Mouse (Mus musculus) yolk sac, embryonic 10.5 days (tissue): Measurements from ENCODE around the gene Rbm7.
"Not testable (repeated sequence)": the region's sequence is repeated elsewhere in the genome, so short reads cannot be mapped to it uniquely, and the experiment has no call there.

Experiments
- DNase-seq: peaks from one replicate; pipeline ENCODE4 v3.0.0-alpha.2; 2017; ENCODE audit warnings: low spot score

Rbm7 gene

DNA sequence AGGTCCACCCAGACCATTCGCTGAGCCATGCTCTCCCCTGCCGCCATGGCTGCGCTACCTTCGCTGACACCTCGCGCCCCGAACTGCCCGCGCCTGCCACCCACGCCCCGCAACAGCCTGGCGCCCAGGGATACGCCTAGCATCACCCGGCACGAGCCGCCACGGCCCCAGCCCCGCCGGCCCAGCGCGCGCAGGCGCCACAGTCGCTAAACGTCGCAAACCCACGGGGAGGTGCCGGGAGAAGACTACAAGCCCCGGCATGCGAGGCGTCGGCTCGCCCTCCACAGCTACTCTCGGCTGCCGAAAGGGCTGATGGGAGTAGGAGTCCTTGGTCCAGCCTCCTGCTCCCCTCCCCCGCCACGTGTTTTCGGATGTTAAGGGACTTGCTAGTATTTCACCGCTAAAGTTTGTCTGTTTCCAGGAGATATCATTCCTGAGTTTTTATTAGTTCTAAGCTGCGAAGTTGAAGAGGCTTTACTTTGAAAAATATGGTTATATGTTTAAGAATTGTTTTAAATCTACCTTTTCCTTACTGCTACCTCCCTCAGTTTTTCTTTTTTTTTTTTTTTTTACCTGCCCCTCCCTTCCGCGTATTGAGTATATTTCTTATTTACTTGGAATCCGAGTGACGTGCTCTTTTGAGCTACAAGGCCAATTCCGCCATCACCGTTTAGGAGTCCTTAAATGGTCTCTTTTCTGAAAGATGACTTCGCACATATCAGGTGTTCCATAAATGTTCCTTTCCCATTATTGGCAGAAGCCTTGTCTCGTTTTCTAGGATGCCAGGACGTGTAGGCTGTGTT lies 14.5 kb downstream of the Rbm7 start, which contains the start of gene Rexo2:
Rexo2 (minus strand) TSS at position 213 of the 803 bp plus-strand sequence.
- DNase-seq = peak; percentile 93

DNA sequence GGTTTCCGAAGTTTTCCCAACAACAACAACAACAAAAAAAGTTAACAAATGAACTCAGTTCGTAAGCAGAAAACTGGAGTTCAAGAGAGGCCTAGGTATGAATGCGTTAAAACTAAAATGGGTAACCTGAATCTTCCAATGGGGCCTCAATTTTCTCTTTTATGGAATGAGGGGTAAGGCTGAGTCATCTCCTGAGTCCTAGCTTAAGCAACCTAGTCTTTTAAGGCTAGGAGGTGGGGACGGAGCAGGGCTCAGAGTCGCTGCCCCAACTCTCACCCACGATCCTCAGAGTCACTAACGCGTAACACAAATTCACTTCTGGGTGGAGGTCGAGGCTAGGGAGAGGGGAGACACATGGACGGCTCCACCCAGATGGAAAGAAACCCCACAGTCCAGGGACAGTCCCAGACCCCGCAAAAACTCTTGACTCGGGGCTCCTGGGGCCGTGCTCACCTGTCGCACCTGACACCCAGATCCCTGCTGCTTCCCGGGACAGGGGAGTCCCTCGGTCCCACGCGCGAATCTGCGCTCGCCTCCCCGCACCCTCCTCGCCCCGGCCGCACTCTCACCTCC lies 15.2 kb downstream of the Rbm7 start:
- peak; percentile 3 for DNase-seq

DNA sequence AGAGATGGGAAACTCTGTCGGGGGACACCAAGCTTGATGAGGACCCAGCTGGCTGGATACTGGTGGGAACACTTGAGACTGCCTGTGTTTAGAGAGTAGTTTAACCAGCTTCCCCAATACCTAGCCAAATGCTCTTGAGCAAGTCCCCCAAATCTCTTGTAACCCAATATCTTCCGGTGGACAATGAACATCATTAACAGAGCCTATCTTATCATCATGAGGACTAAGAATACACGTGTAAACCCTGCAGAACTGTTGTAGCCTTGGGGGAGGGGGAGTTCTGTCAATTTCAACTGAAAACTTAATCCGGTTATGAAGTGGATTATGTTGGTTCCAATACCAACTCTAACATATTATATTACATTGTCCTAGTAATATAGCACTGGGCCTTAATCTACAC lies 16.3 kb downstream of the Rbm7 start:
- DNase-seq = no peak

DNA sequence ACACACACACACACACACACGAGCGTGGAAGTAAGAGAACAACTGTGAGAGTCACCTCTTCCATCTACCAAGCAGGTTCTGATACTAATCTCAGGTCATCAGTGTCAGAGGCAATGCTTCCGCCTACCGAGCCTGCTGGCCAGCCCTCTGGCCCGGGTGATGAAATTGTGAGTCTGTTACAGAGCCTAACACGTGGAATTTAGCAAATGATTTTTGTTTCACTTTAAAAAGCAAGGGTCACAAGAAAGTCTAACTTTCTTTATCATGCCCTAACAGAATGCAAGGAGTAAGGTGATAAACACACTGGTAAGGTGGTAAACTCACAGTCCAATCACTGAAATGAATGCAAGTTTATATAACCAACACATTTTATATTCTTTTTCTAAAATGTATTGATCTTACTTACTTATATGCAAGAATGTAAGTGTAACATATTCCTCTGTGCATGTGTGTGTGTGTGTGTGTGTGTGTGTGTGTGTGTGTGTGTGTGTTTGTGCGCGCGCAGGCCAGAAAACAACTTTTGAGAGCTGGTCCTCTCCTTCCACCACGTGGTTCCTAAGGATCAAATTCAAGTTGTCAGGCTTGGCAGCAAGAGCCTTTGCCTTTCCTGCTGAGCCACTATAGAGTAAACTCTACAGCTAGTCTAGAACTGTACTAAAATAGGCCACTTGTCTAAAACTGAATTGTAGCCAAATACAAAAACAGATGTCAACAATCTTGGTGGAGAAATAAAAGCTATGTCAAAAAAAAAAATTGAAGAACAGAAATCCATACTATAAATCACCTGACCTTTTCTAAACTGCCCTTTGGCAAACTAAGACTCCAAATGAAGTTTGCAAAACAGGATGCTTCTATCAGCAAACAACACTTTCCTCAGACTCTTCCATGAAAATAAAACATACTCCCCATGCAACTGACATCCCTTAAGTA lies 18.6 kb downstream of the Rbm7 start:
- DNase-seq = no peak

DNA sequence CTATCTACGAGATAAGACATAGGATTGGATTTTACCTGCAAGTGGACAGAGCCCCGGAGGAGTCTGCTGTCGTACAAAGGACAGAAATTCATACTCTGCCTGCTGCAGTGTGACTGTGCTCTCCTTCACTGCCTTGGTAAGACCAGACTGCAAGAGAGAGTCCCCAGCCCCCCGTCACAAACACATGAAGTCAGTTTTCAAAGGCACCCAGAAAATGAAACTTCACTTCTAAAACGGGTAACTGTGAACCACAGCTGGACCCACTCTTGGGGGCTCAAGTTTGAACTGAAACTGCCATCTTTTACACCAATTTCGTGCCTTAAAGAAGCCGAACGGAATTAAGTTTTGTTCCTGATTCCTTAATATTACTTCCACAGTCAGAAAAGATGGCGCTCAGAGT lies 20.7 kb downstream of the Rbm7 start:
- DNase-seq = no peak

DNA sequence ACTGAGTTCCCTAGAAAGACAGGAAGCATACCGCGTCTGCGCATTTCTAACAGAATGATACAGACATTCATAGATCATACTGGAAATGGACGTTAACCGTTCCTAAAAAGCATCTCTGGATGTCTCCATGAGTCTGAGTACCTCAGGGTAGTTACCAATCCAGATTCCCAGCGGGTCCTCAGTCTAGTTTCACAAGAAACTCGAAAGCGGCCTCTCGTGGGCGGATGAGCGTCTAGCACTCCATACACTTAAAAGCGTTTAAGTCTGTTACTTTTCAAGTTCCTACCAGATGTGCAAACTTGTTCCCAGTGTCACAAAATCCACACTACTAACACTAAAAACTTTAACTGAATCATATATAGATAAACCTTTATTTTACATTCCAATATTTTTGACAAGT lies 22.0 kb downstream of the Rbm7 start:
- DNase-seq = no peak

DNA sequence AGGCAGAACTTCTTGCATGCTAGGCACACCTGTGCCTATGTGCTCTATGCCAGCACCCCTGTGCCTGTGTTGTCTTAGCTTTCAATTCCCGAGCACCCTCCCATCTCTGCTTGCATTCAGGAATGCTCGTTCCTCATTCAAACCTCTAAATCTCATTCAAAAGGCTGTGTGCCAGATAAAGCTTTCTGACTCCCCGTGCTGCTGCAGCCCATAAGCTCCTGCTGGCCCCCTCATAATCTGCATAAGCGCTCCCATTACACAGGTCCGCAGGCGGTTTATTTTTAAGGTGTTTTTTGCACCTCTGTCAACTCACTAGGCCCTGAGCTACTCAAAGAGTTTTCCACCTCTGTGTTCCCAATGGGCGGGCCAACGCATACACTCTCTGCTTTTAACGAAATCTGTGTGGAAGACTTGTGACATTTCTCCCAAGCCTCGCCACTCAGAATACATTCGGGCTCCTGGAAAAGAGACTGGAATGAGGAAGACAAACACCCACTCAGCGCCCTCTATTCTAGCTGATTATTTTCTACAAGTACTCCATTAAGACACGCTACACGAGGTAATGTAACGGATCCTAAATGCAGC lies 22.6 kb downstream of the Rbm7 start:
- no peak for DNase-seq

DNA sequence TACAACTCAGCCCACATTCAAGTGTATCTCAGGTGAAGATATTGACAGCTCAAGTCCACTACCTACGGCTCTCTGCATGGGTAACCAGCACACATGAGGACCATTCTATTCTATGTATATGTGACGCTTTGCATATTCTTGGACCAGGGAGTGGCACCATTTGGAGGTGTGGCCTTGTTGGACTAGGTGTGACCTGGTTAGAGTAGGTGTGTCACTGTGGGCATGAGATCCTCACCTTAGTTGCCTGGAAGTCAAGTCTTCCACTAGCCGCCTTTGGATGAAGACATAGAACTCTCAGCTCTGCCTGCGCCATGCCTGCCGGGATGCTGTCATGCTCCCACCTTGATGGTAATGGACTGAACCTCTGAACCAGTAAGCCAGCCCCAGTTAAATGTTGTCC lies 27.6 kb downstream of the Rbm7 start:
- not testable (repeated sequence) for DNase-seq

DNA sequence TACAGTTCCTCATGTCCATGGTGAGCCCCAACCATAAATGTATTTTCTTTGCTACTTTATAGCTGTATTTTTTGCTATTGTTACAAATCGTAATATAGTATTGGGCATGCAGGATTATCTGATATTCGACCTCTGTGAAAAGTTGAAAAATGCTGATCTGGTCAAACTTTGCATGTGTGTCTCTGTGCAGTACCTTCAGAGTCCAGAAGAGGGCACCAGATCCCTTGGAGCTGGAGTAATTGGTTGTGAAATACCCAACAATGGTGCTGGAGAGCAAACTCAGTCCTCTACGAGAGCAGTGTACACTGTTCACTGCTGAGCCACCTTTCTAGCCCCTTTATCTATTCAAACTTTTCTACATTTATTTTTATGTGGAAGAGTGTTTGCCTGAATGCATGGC lies 28.3 kb downstream of the Rbm7 start:
- DNase-seq = peak; percentile 38

DNA sequence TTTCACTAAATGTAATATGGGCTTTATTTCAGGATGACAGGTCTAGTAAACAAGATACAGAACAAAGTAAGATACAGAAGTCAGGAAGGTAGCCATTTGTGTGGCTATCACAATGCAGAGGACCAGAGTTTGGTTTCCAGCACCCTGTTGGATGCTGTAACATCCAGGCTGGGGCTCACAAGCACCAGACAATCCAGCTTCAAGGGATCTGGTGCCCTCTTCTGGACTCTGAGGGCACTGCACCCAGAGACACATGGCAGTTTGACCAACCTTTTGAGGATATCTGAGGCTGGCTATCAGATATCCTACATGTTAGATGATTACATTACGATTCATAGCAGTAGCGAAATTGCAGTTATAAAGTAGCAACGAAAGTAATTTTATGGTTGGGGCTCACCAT lies 29.4 kb downstream of the Rbm7 start:
- DNase-seq = no peak

DNA sequence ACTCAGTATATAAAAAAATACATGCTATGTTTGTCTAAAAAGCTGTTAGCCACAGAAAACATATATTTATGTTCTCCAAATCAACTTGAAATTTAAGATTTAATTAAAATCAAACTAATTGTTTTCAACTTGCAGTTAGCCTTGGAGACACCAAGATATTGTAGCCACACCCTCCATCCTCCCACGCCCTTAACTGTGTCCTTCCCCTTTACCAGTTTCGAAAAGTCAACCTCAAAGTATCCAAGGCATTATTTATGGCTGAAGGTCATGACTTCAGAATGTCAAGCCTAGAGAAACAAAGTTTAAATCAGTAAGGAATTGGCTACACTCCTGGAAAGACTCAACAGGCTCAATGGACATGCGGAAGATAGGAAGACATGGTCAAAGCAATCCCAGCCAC lies 33.6 kb downstream of the Rbm7 start:
- DNase-seq = no peak

DNA sequence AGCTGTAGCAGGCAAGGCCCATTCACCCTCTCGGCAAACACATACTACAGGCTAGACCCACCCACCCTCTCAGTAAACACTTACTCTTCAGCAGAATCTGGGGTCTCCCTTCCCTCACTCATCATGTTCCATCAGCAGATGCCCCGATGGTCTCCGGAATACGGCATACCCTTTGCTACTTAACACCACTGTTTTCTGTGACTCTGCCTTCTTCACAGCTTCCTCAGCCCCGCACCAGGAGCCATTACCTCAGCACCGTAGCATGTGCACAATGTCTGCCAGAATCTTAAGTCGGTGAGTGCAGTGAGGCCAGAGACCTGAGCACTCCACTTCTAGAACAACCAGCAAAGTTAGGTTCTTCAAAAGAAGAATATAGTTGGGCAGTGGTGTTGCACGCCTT lies 34.4 kb downstream of the Rbm7 start:
- no peak for DNase-seq

DNA sequence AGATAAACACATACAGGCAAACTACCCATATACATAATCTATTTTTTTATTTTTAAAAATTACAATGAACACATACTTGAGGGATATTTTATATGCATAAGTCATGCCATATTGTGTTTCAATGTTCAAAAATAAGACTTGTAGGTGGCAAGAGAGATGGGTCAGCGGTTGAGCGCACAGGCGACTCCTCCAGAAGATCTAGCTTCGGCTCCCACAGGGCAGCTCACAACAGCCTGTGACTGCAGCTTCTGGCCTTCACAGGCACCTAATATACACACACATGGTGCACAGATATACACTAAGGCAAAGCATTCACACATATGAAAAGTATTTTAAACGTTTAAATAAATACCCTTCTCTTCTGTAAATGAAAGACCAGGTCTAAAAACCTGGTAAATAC lies 35.7 kb downstream of the Rbm7 start:
- no peak for DNase-seq

DNA sequence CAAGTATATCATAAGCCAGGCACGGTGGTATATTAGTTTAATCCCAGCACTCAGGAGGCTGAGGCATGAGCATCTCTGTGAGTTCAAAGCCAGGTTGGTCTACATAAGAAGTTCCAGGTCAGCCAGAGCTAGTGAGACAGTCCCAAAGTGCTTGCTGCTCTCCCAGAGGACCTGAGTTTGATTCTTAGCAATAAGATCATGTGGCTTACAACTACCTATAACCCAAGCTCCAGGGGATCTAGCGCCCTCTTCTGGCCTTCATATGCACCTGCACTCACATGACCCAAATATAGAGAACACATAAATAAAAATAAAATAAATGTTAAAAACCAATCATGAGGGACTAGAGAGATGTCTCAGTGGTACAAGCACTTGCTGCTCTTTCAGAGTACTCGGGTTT lies 36.2 kb downstream of the Rbm7 start:
- DNase-seq = no peak

DNA sequence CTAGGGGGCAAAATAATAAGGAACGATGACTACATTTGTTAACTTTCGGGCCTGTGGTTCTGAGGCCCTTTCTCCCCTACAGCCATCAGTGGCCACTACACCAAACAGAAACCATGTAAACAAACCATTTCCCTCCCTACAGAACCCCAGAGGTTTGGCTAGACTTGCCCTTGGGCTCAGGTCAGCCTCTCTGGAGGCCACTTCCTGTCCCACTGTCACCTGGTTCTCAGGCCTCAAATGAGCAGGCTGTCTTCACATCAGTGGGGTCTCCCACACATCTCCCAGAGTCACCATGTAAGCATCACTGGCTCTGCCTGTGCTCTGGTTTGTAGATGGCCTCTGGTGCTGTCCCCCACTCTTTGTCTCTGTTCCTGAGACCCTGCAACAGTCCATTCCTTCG lies 39.1 kb downstream of the Rbm7 start:
- no peak for DNase-seq

DNA sequence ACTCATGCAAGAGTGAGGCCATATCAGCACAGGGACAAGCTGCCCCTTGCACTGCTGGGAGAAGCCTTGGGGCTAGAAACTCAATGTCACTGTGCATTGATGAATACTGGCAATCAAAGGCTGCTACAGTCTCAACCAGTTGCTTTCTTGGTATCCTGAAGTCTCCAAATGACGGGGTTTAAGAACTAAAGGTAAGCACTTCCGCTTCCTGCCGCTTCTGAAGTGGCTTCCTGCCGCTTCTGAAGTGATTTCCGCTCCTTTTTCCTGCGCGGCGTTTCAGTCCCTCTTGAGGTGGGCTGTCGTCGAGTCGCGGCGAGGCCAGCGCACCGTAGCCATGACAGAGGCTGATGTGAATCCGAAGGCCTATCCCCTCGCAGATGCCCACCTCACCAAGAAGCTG lies 45.0 kb downstream of the Rbm7 start:
- DNase-seq = no peak

DNA sequence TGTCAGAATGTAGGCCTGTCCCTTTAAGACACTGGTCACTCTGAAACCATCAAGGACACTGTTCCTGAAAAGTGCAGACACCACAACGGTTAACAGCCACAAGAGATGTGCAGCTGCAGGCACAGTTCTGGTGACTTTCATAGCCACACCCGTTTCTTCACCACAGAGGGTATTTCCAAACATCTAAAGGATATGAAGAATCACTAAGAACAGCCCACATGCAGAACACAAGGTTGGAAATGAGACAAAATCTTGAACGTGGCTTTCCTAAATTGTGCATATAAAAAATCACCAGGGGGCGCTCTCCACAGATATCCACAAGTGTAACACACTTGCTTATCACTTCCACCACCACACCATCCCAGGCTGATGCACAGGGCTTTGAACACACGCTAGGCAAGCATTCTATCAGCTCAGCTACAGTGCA lies 47.3 kb downstream of the Rbm7 start:
- no peak for DNase-seq

DNA sequence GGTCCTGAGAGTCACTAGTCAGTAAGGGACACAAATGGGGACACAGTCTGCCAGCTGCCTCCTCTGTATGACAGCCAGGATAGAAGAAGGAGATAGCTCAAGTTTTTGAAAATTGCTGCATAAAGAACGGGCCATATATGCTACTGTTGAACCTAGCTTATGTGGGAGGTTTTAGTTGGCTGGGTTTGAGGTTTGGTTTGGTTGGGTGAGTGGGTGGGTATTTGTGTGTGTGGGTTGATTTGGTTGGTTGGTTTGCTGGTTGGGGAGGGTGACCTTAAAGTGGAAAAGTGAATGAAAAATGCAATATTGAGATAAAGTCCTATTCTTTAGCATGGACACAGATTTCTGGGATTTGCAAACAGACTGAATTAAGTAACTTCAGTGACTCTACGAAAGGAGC lies 50.3 kb downstream of the Rbm7 start:
- DNase-seq = no peak

DNA sequence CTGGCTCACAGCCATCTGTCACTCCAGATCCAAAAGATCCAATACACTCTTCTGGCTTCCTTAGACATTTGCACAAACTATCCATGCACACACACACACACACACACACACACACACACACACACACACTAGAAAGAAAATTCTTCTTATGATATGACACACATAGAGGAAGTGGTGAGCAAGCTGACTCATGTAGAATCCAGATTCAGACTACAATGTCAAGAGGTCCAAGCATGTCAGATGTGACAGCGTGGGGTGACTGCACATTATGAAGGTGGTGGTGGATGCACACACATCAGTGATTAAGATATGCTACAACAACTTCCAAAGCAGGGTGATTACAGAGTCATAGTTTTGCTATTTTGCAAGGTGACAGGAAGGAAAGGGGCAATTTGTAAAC lies 51.2 kb downstream of the Rbm7 start:
- no peak for DNase-seq
